Mouse (Mus musculus) c-Kit-negative CD71-positive TER-119-positive erythroid progenitor cells, embryonic 14.5 days (primary cell): ENCODE results near the gene Ttc28.

Source experiments
- DNase-seq: peaks from one replicate; pipeline ENCODE4 v3.0.0-alpha.2; 2013; ENCODE audit warnings: low read depth, low spot score

The Ttc28 gene

GRCm38 (mm10) chr5:110888596-110888995 lies 9.0 kb downstream of the Ttc28 start:
- DNase-seq = no peak

GRCm38 (mm10) chr5:110889945-110890344 lies 10.3 kb downstream of the Ttc28 start:
- DNase-seq = no peak

- DNase-seq = no peak
These were observed 11.0 kb downstream of the Ttc28 start for GRCm38 (mm10) chr5:110890561-110890960.

- no peak for DNase-seq
These were observed 17.6 kb downstream of the Ttc28 start for GRCm38 (mm10) chr5:110897114-110897788.

GRCm38 (mm10) chr5:110898169-110898568 lies 18.6 kb downstream of the Ttc28 start:
- no peak for DNase-seq

- no peak for DNase-seq
These were observed 19.2 kb downstream of the Ttc28 start for GRCm38 (mm10) chr5:110898785-110899184.

GRCm38 (mm10) chr5:110900331-110900730 lies 20.7 kb downstream of the Ttc28 start:
- DNase-seq = no peak

- DNase-seq = no peak
These were observed 27.1 kb downstream of the Ttc28 start for GRCm38 (mm10) chr5:110906708-110907107.

- DNase-seq = no peak
These were observed 29.3 kb downstream of the Ttc28 start for GRCm38 (mm10) chr5:110908879-110909278.

- DNase-seq = no peak
These were observed 30.5 kb downstream of the Ttc28 start for GRCm38 (mm10) chr5:110909955-110910589.

GRCm38 (mm10) chr5:110914859-110915258 lies 35.3 kb downstream of the Ttc28 start:
- DNase-seq = no peak

- DNase-seq = no peak
These were observed 36.6 kb downstream of the Ttc28 start for GRCm38 (mm10) chr5:110916241-110916640.

- DNase-seq = no peak
These were observed 39.9 kb downstream of the Ttc28 start for GRCm38 (mm10) chr5:110919541-110919940.

- DNase-seq = no peak
These were observed 43.7 kb downstream of the Ttc28 start for GRCm38 (mm10) chr5:110923336-110923735.

- no peak for DNase-seq
These were observed 45.0 kb downstream of the Ttc28 start for GRCm38 (mm10) chr5:110924636-110925035.

GRCm38 (mm10) chr5:110925804-110926203 lies 46.2 kb downstream of the Ttc28 start:
- no peak for DNase-seq

- DNase-seq = no peak
These were observed 48.7 kb downstream of the Ttc28 start for GRCm38 (mm10) chr5:110928289-110928688.

GRCm38 (mm10) chr5:110929306-110929705 lies 49.7 kb downstream of the Ttc28 start:
- DNase-seq = no peak

GRCm38 (mm10) chr5:110936606-110937005 lies 57.0 kb downstream of the Ttc28 start:
- no peak for DNase-seq

- no peak for DNase-seq
These were observed 64.7 kb downstream of the Ttc28 start for GRCm38 (mm10) chr5:110944326-110944725.

- no peak for DNase-seq
These were observed 69.1 kb downstream of the Ttc28 start for GRCm38 (mm10) chr5:110948476-110949399.

GRCm38 (mm10) chr5:110949791-110950190 lies 70.2 kb downstream of the Ttc28 start:
- DNase-seq = no peak
